Mouse (Mus musculus) telencephalon, adult 2 months (tissue): ENCODE data around the gene Agbl4.

ENCODE experiments used
- DNase-seq: peaks from one replicate; pipeline ENCODE4 v3.0.0-alpha.2; 2011; ENCODE audit warnings: low read depth, low spot score

Agbl4 gene

GRCm38 (mm10) chr4:111444616-111445160, 1047.2 kb downstream of the Agbl4 start:
- DNase-seq = no peak

GRCm38 (mm10) chr4:111447918-111448317, 1050.5 kb downstream of the Agbl4 start:
- no peak for DNase-seq

- no peak for DNase-seq
These were observed 1051.1 kb downstream of the Agbl4 start for GRCm38 (mm10) chr4:111448586-111448985.

GRCm38 (mm10) chr4:111449442-111450199, 1052.2 kb downstream of the Agbl4 start:
- DNase-seq = no peak

GRCm38 (mm10) chr4:111451283-111451918, 1053.9 kb downstream of the Agbl4 start:
- no peak for DNase-seq

GRCm38 (mm10) chr4:111452192-111452591, 1054.7 kb downstream of the Agbl4 start:
- no peak for DNase-seq

- no peak for DNase-seq
These were observed 1055.8 kb downstream of the Agbl4 start for GRCm38 (mm10) chr4:111453275-111453674.

GRCm38 (mm10) chr4:111455621-111456020, 1058.2 kb downstream of the Agbl4 start:
- no peak for DNase-seq

GRCm38 (mm10) chr4:111457568-111457967, 1060.1 kb downstream of the Agbl4 start:
- no peak for DNase-seq

GRCm38 (mm10) chr4:111467293-111467773, 1069.9 kb downstream of the Agbl4 start:
- no peak for DNase-seq

- no peak for DNase-seq
These were observed 1070.3 kb downstream of the Agbl4 start for GRCm38 (mm10) chr4:111467796-111468195.

GRCm38 (mm10) chr4:111469847-111470246, 1072.4 kb downstream of the Agbl4 start:
- DNase-seq = no peak

GRCm38 (mm10) chr4:111471726-111472125, 1074.3 kb downstream of the Agbl4 start:
- no peak for DNase-seq

- no peak for DNase-seq
These were observed 1075.0 kb downstream of the Agbl4 start for GRCm38 (mm10) chr4:111472511-111472910.

- DNase-seq = no peak
These were observed 1075.6 kb downstream of the Agbl4 start for GRCm38 (mm10) chr4:111473014-111473413.

GRCm38 (mm10) chr4:111475374-111475971, 1078.0 kb downstream of the Agbl4 start:
- DNase-seq = no peak

GRCm38 (mm10) chr4:111477507-111477906, 1080.0 kb downstream of the Agbl4 start:
- DNase-seq = no peak

GRCm38 (mm10) chr4:111483499-111483898, 1086.0 kb downstream of the Agbl4 start:
- no peak for DNase-seq

- no peak for DNase-seq
These were observed 1087.7 kb downstream of the Agbl4 start for GRCm38 (mm10) chr4:111485189-111485588.

GRCm38 (mm10) chr4:111486187-111486586, 1088.7 kb downstream of the Agbl4 start:
- no peak for DNase-seq

- no peak for DNase-seq
These were observed 1089.9 kb downstream of the Agbl4 start for GRCm38 (mm10) chr4:111487233-111487843.
